Mouse (Mus musculus) small intestine, adult 2 months (tissue): ENCODE results near the gene Abhd17a. TPM values are rescaled to one million over a fixed set of nuclear protein-coding genes. Genes with fewer than 3 reads are reported as not detected.

Experiments
- H3K27ac ChIP-seq: fragments of 200-500 bp; 2 replicates; pipeline ENCODE4 v1.5.1; 2012; ENCODE audit warnings: low read depth, low read length, control low read depth, inconsistent platforms; ENCODE audit not compliant: insufficient read depth
- H3K27me3 ChIP-seq: fragments of 200-500 bp; 2 replicates; pipeline ENCODE4 v1.6.1; 2012; ENCODE audit warnings: mild to moderate bottlenecking, moderate library complexity, low read length, inconsistent platforms; ENCODE audit not compliant: control insufficient read depth, insufficient read depth
- H3K36me3 ChIP-seq: fragments of 200-500 bp; 2 replicates; pipeline ENCODE4 v1.6.1; 2012; ENCODE audit warnings: mild to moderate bottlenecking, low read length, control low read depth, inconsistent platforms; ENCODE audit not compliant: control insufficient read depth, insufficient read depth
- H3K4me1 ChIP-seq: fragments of 200-500 bp; 2 replicates; pipeline ENCODE4 v1.6.1; 2012; ENCODE audit warnings: low read length, inconsistent platforms, mixed read lengths; ENCODE audit not compliant: control insufficient read depth, insufficient read depth, insufficient read length
- H3K4me3 ChIP-seq: fragments of 200-500 bp; 2 replicates; pipeline ENCODE4 v1.5.1; 2012; ENCODE audit warnings: low read depth, mild to moderate bottlenecking, control low read depth, inconsistent platforms, low read length, moderate library complexity
- CTCF ChIP-seq: fragments of 200-500 bp; IDR thresholded peaks from 2 replicates; pipeline ENCODE4 v1.5.1; 2012; ENCODE audit warnings: low read depth, mild to moderate bottlenecking, control low read depth, inconsistent platforms, low read length, moderate library complexity, mixed read lengths; ENCODE audit not compliant: insufficient replicate concordance, insufficient read length; ENCODE audit errors: extremely low read depth
- POLR2A ChIP-seq: fragments of 200-500 bp; IDR thresholded peaks from 2 replicates; pipeline ENCODE4 v1.6.1; 2012; ENCODE audit warnings: low read depth, mild to moderate bottlenecking, control low read depth, inconsistent platforms, low read length, moderate library complexity
- WGBS: fragments of 180-500 bp; shearing (Covaris S2); methylation state at CpG from one replicate; pipeline ENCODE4 v1.1.7; 2018; 5-methylcytosine and 5-hydroxymethylcytosine counted together
- polyA plus RNA-seq: library from polyadenylated mRNA; depleted of rRNA; stranded (reverse); fragments of >200 nt; gene quantifications from 2 replicates; pipeline ENCODE4 v1.2.3, GENCODE M21; 2012; rRNA removed

Abhd17a gene
- polyA plus RNA-seq = 381 and 644 TPM in 2 replicates

GRCm38 (mm10) chr10:80589879-80590854 lies at the start of gene Abhd17a:
Abhd17a (minus strand) TSS chr10:80590341.
- under 1% methylated on average over 70 of the region's 73 CpGs for WGBS
- TF ChIP-seq CTCF (no peak), POLR2A (peak; percentile 82)
- Histone ChIP-seq H3K36me3 (peaks cover 14% of the 10 kb centered on the region; the same call in 1 of the 2 replicates), H3K27ac (peak within 1 kb of the TSS; percentile 66), H3K4me3 (peak within 1 kb of the TSS; percentile 98), H3K4me1 (peaks cover 30% of the 10 kb centered on the region), H3K27me3 (no peaks in the 10 kb centered on the region)

DNA sequence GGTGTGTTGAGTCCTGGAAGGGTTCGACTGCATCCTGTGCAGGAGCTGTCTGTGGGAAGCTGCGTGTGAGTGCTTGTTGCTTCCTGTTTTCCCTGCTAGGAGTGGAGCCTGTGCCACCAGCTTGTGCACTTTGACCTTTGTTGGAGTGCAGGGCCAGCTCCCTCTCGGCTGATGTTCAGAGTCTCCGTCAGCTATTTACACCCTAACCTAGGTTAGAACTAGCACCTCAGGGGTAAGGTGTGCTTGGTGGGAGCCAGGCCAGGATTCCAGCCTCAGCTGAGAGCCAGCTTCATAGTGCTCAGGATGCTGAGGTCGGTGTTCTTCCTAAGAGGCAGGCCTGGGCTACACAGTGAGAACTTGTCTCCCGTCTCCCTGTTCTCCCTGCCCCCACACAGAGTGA lies 45.2 kb upstream of the Abhd17a start:
- TF ChIP-seq CTCF (no peak), POLR2A (no peak)
- WGBS = 40% methylated on average over 6 of the region's 6 CpGs
- peaks cover 16% of the 10 kb centered on the region for H3K4me1 ChIP-seq
- peak overlapping the region; percentile 81 for H3K27ac ChIP-seq
- peaks cover 50% of the 10 kb centered on the region for H3K36me3 ChIP-seq
- no peaks in the 10 kb centered on the region for H3K27me3 ChIP-seq
- no peak overlapping the region for H3K4me3 ChIP-seq

GRCm38 (mm10) chr10:80628925-80629324 lies 38.8 kb upstream of the Abhd17a start:
- no peaks in the 10 kb centered on the region for H3K27me3 ChIP-seq
- H3K4me1 ChIP-seq = peaks cover 23% of the 10 kb centered on the region
- TF ChIP-seq CTCF = no peak
- no peak for TF ChIP-seq POLR2A
- WGBS = 80% methylated on average over 9 of the region's 9 CpGs
- no peak overlapping the region for H3K4me3 ChIP-seq
- H3K27ac ChIP-seq = no peak overlapping the region
- H3K36me3 ChIP-seq = no peaks in the 10 kb centered on the region; the same call in 1 of the 2 replicates

DNA sequence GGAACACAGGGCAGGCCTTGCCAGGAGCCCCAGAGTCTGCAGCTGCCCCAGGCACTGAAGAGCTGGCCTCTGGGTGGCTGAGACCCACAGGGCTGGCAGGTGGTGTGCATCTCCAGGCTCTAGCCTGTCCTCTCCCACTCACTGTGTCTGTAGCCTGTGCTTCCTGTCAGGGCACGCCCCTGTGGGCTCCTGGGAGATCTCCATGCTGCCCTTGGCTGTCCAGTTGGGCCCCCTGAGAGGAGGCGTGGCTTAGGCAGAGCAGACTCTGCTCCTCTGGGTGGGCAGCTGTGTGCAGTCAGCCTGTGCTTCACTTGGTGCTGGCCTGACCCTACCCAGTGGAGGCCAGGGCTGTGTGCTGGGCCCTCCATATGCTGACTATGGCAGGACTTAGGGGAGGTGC lies 37.5 kb upstream of the Abhd17a start:
- WGBS = 29% methylated on average over 2 of the region's 2 CpGs
- TF ChIP-seq POLR2A (no peak), CTCF (no peak)
- H3K27me3 ChIP-seq = no peaks in the 10 kb centered on the region
- no peaks in the 10 kb centered on the region for H3K36me3 ChIP-seq
- no peak overlapping the region for H3K4me3 ChIP-seq
- peaks cover 25% of the 10 kb centered on the region for H3K4me1 ChIP-seq
- H3K27ac ChIP-seq = no peak overlapping the region

GRCm38 (mm10) chr10:80625764-80626163 lies 35.6 kb upstream of the Abhd17a start:
- H3K27ac ChIP-seq = peak overlapping the region; percentile 78
- WGBS = 53% methylated on average over 4 of the region's 4 CpGs
- no peak overlapping the region for H3K4me3 ChIP-seq
- no peaks in the 10 kb centered on the region for H3K27me3 ChIP-seq
- TF ChIP-seq CTCF (no peak), POLR2A (no peak)
- no peaks in the 10 kb centered on the region for H3K36me3 ChIP-seq
- peaks cover 28% of the 10 kb centered on the region for H3K4me1 ChIP-seq

DNA sequence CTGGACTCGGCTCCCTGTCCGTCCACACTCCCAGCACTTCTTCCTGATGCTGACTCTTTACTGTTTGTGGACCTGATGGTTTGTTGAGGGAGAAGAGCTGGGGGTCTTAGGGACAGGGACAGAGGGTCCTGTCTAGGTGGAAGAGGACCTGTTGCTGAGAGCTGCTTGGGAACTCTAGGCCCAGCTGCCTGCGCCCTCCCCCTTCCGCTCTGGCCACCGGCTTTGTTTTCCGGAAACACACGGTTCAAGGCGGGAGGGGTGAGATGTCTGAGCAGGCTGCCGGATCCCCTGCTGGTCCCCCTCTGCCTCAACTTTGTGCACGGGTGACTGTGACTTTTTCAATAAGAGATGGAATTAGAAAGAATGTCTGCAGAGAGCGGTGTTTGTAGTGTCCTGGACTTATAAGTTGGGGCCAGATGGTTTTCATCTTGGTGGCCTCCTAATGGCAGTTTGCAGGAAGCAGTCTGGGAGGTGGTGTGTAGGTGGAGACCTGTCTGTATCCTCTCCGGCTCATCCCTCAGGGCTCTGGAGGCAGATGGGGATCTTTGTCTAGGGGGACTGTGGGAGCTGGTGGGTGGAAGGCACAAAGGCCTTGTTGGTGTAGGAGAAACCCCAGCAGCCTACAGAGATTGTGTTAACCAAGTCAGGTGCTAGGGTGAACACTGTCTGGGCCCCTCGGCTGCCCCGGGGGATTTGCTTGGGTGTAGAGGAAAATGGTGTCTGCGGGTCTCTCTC lies 33.5 kb upstream of the Abhd17a start:
- TF ChIP-seq POLR2A = 0 out of 2 replicates have a peak, but pooled peaks have one; percentile 15
- peak; percentile 9; the same call in 1 of the 2 replicates for TF ChIP-seq CTCF
- 11% methylated on average over 15 of the region's 15 CpGs for WGBS
- Histone ChIP-seq H3K36me3 (no peaks in the 10 kb centered on the region), H3K27ac (peak overlapping the region; percentile 89), H3K27me3 (no peaks in the 10 kb centered on the region), H3K4me3 (peak overlapping the region; percentile 69), H3K4me1 (peaks cover 28% of the 10 kb centered on the region)
